Mouse (Mus musculus): ENCODE data around the gene Rspo4. TPM values are rescaled to one million over a fixed set of nuclear protein-coding genes. Genes with fewer than 3 reads are reported as not detected.
A peak's percentile ranks its signal among the peaks of the same experiment; 100 is the strongest.

Gene Rspo4
- under 1 TPM; 0.17 to 0.72 TPM for total RNA-seq (2021)
- polyA plus RNA-seq (2012; rRNA removed): 0.06 and 0.15 TPM in 2 replicates
- long read RNA-seq: 0 reads

GRCm38 (mm10) chr2:151842648-151843226, at the start of gene Rspo4:
TSS of gene Rspo4 (plus strand) at chr2:151842927.
- peak; percentile 2 for DNase-seq

GRCm38 (mm10) chr2:151815586-151815985, 27.1 kb upstream of the Rspo4 start:
- no peak for DNase-seq

- no peak for DNase-seq
Measured at GRCm38 (mm10) chr2:151862257-151862810, 19.6 kb downstream of the Rspo4 start.

- no peak for DNase-seq
Measured at GRCm38 (mm10) chr2:151864941-151865340, 22.2 kb downstream of the Rspo4 start.

- DNase-seq: peak; percentile 47
Measured at GRCm38 (mm10) chr2:151866487-151866886, 23.8 kb downstream of the Rspo4 start.

GRCm38 (mm10) chr2:151868196-151868595, 25.5 kb downstream of the Rspo4 start:
- no peak for DNase-seq

- no peak for DNase-seq
Measured at GRCm38 (mm10) chr2:151874551-151874950, 31.8 kb downstream of the Rspo4 start.

GRCm38 (mm10) chr2:151876012-151876485, 33.3 kb downstream of the Rspo4 start:
- peak; percentile 53 for DNase-seq

GRCm38 (mm10) chr2:151878645-151879044, 35.9 kb downstream of the Rspo4 start:
- no peak for DNase-seq

- no peak for DNase-seq
Measured at GRCm38 (mm10) chr2:151879760-151880159, 37.0 kb downstream of the Rspo4 start.

GRCm38 (mm10) chr2:151891031-151891430, 48.3 kb downstream of the Rspo4 start:
- DNase-seq: no peak

- DNase-seq: no peak
Measured at GRCm38 (mm10) chr2:151893122-151893774, 50.5 kb downstream of the Rspo4 start.

- peak; percentile 53 for DNase-seq
Measured at GRCm38 (mm10) chr2:151894209-151894980, 51.7 kb downstream of the Rspo4 start.

- no peak for DNase-seq
Measured at GRCm38 (mm10) chr2:151895911-151896310, 53.2 kb downstream of the Rspo4 start.

- DNase-seq: peak; percentile 51
Measured at GRCm38 (mm10) chr2:151898106-151898505, 55.4 kb downstream of the Rspo4 start.

GRCm38 (mm10) chr2:151900845-151901244, 58.1 kb downstream of the Rspo4 start:
- no peak for DNase-seq

- DNase-seq: no peak
Measured at GRCm38 (mm10) chr2:151903267-151903666, 60.5 kb downstream of the Rspo4 start.

GRCm38 (mm10) chr2:151903933-151904332, 61.2 kb downstream of the Rspo4 start:
- no peak for DNase-seq

- no peak for DNase-seq
Measured at GRCm38 (mm10) chr2:151904636-151905035, 61.9 kb downstream of the Rspo4 start.

GRCm38 (mm10) chr2:151907020-151907419, 64.3 kb downstream of the Rspo4 start:
- DNase-seq: no peak

- DNase-seq: no peak
Measured at GRCm38 (mm10) chr2:151909386-151909785, 66.7 kb downstream of the Rspo4 start.

- DNase-seq: no peak
Measured at GRCm38 (mm10) chr2:151910498-151910897, 67.8 kb downstream of the Rspo4 start.

Measured in adrenal gland, adult 2 months (tissue).